Mouse (Mus musculus): ENCODE measurements around the gene Unc80.

DNA sequence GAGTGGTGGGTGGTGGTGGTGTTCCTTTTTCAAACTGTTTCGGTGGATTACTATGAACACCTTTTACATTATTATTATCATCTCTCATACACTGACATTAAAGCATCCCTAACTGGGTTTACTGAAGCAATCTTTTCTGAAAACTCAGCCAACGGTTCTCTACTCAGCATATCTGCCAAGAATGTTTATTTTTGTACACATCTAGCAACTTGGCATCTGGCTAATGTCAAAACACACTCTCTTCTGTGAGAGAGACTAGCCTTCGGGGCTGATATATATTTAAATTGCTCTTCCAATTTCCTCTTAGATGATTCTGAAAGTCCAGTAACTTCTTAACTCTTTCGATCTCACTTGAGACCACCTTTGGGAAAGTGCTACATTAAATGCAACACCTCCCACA is 7.3 kb upstream of the Unc80 start:
- TF ChIP-seq CTCF (IDR thresholded peaks at IDR 0.05; ENCODE audit: borderline replicate concordance, extremely low read depth, insufficient read depth, insufficient read length) (no peak), POLR2A (IDR thresholded peaks at IDR 0.05; ENCODE audit: borderline replicate concordance, extremely low read depth, insufficient read depth, insufficient read length, poor library complexity, severe bottlenecking) (no peak)

Data from brain, embryonic 14.5 days (tissue).